Mouse (Mus musculus): Measurements from ENCODE around the gene Sipa1l1. TPM values are rescaled to one million over a fixed set of nuclear protein-coding genes. Genes with fewer than 3 reads are reported as not detected.
A peak's percentile ranks its signal among the peaks of the same experiment; 100 is the strongest.

The Sipa1l1 gene
- polyA plus RNA-seq, 1 experiment = 34.0 TPM

DNA sequence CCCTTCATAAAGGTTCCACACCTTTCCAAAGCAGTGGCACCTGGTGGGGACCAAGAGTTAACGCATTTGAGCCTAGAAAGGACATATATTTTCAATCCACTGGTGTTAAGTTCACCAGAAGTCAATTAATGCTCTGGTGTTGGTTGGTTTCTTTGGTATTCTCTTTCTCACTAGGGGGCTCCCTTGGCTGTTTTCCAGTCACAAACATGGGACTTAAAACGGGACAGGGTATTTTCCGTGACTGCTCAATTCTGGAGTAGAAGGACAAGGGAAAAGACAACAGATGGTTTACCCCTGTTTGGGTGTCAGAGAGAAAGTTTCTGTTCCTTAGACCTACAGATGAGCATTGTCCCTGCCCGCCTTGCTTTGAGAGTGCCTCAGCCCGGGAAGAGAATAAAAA is 105.5 kb downstream of the Sipa1l1 start:
- TF ChIP-seq CTCF (conservative IDR thresholded peaks at IDR 0.05; ENCODE audit: insufficient read depth, insufficient read length, low read depth, low read length) (no peak), POLR2A (IDR thresholded peaks at IDR 0.05; ENCODE audit: low read depth, low read length) (no peak)
- no peak overlapping the region for H3K4me3 ChIP-seq (ENCODE audit: insufficient read depth, low read depth, low read length)
- H3K27me3 ChIP-seq (replicated peaks; ENCODE audit: control insufficient read depth, insufficient read depth, low read length) = no peaks in the 10 kb centered on the region
- 86% methylated on average over 5 of the region's 5 CpGs for WGBS
- DNase-seq = no peak
- peaks cover 8% of the 10 kb centered on the region; the same call in 1 of the 2 replicates for H3K4me1 ChIP-seq (ENCODE audit: control insufficient read depth, insufficient read depth, low read length)
- H3K27ac ChIP-seq (ENCODE audit: insufficient read depth, low read depth, low read length) = no peak overlapping the region
- no peaks in the 10 kb centered on the region for H3K36me3 ChIP-seq (ENCODE audit: control insufficient read depth, insufficient read depth, low read length)

DNA sequence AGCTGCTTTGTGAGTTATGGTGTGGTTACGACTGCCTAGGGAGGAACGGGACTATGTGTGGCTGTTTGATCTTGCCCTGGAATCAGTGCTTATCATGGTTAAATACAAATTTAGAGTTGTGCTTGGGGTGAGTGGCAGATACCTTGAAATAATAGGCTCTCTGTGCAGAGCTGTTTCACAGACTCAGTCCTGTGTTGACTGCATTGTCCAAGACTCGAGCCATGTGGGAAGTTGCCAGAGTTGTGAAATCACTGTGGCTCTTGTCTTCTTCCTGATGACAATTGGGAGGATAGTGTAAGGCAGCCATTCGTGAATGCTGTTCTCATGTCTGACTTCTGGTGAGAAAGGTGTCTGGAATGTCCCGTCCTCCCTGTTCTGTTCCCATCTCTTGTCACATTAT is 106.6 kb downstream of the Sipa1l1 start:
- H3K4me1 ChIP-seq (ENCODE audit: control insufficient read depth, insufficient read depth, low read length) = peaks cover 8% of the 10 kb centered on the region; the same call in 1 of the 2 replicates
- H3K4me3 ChIP-seq (ENCODE audit: insufficient read depth, low read depth, low read length) = no peak overlapping the region
- 67% methylated on average over 5 of the region's 5 CpGs for WGBS
- TF ChIP-seq CTCF (conservative IDR thresholded peaks at IDR 0.05; ENCODE audit: insufficient read depth, insufficient read length, low read depth, low read length) (no peak), POLR2A (IDR thresholded peaks at IDR 0.05; ENCODE audit: low read depth, low read length) (no peak)
- no peak overlapping the region for H3K27ac ChIP-seq (ENCODE audit: insufficient read depth, low read depth, low read length)
- DNase-seq = no peak
- no peaks in the 10 kb centered on the region for H3K27me3 ChIP-seq (replicated peaks; ENCODE audit: control insufficient read depth, insufficient read depth, low read length)
- no peaks in the 10 kb centered on the region for H3K36me3 ChIP-seq (ENCODE audit: control insufficient read depth, insufficient read depth, low read length)

DNA sequence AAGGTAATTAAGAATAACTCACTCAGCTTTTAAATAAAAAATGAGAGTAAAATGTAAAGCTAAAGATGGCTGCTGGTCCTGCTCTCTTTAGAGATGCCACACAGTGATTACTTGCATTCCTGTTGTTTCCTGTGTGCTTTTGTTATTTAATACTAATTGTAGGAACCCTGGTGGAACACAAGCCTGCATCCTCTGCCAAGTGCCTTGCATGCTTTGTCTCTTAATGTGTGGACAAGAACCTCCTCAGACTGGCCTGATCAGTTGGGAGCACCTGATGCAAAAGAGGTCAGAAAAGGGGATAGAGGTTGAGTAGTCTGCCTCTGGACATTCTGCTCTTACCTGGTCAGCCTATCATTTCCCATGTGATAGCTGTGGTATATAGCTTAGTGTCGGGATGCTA is 107.5 kb downstream of the Sipa1l1 start:
- no peak for TF ChIP-seq CTCF (conservative IDR thresholded peaks at IDR 0.05; ENCODE audit: insufficient read depth, insufficient read length, low read depth, low read length)
- no peak for TF ChIP-seq POLR2A (IDR thresholded peaks at IDR 0.05; ENCODE audit: low read depth, low read length)
- H3K4me3 ChIP-seq (ENCODE audit: insufficient read depth, low read depth, low read length) = no peak overlapping the region
- no peak for DNase-seq
- H3K4me1 ChIP-seq (ENCODE audit: control insufficient read depth, insufficient read depth, low read length) = peaks cover 8% of the 10 kb centered on the region; the same call in 1 of the 2 replicates
- no peak overlapping the region for H3K27ac ChIP-seq (ENCODE audit: insufficient read depth, low read depth, low read length)
- H3K27me3 ChIP-seq (replicated peaks; ENCODE audit: control insufficient read depth, insufficient read depth, low read length) = no peaks in the 10 kb centered on the region
- 89% methylated on average over 1 of the region's 1 CpGs for WGBS
- H3K36me3 ChIP-seq (ENCODE audit: control insufficient read depth, insufficient read depth, low read length) = no peaks in the 10 kb centered on the region

DNA sequence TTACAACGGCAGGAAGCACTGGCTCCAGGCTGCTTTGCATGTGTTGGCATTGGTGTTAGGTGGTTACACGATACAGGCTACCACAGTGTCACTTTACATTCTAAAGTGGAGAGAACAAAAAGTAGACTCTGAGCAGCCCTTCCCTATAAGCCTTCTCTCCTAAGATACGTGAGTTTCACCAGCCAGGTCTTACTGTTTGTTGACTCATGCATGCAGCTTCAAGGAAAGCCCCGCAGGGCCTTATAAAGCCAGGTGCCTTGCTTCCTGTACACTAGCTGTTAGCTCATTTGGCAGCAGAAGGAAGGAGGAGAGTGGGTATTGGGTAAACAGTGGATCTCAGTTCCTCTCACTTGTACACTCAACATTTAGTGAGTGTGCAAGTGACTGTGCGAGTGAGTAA is 115.5 kb downstream of the Sipa1l1 start:
- WGBS = 63% methylated on average over 5 of the region's 5 CpGs
- no peaks in the 10 kb centered on the region for H3K27me3 ChIP-seq (replicated peaks; ENCODE audit: control insufficient read depth, insufficient read depth, low read length)
- DNase-seq = no peak
- peaks cover 17% of the 10 kb centered on the region for H3K4me1 ChIP-seq (ENCODE audit: control insufficient read depth, insufficient read depth, low read length)
- H3K4me3 ChIP-seq (ENCODE audit: insufficient read depth, low read depth, low read length) = no peak overlapping the region
- TF ChIP-seq POLR2A (IDR thresholded peaks at IDR 0.05; ENCODE audit: low read depth, low read length) = no peak
- TF ChIP-seq CTCF (conservative IDR thresholded peaks at IDR 0.05; ENCODE audit: insufficient read depth, insufficient read length, low read depth, low read length) = no peak
- H3K27ac ChIP-seq (ENCODE audit: insufficient read depth, low read depth, low read length) = no peak overlapping the region
- H3K36me3 ChIP-seq (ENCODE audit: control insufficient read depth, insufficient read depth, low read length) = no peaks in the 10 kb centered on the region

DNA sequence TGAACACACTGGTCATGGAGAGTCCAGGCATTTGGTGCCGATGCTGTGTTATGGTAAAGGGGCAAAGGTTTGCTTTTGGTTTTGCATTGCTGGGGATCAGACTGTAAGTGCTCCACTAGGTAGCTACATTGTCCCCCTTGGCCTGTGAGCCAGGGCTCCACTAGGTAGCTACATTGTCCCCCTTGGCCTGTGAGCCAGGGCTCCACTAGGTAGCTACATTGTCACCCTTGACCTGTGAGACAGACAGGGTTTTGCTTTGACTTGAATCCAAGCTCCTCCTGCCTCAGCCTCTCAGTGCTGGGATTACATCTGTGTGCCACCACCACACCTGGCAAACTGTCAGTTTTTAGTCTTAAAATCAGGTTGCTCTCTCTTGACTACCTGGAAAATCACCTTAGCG is 115.9 kb downstream of the Sipa1l1 start:
- WGBS = 70% methylated on average over 2 of the region's 2 CpGs
- H3K36me3 ChIP-seq (ENCODE audit: control insufficient read depth, insufficient read depth, low read length) = no peaks in the 10 kb centered on the region
- TF ChIP-seq POLR2A (IDR thresholded peaks at IDR 0.05; ENCODE audit: low read depth, low read length) = no peak
- TF ChIP-seq CTCF (conservative IDR thresholded peaks at IDR 0.05; ENCODE audit: insufficient read depth, insufficient read length, low read depth, low read length) = no peak
- peaks cover 17% of the 10 kb centered on the region for H3K4me1 ChIP-seq (ENCODE audit: control insufficient read depth, insufficient read depth, low read length)
- H3K27me3 ChIP-seq (replicated peaks; ENCODE audit: control insufficient read depth, insufficient read depth, low read length) = no peaks in the 10 kb centered on the region
- H3K27ac ChIP-seq (ENCODE audit: insufficient read depth, low read depth, low read length) = no peak overlapping the region
- H3K4me3 ChIP-seq (ENCODE audit: insufficient read depth, low read depth, low read length) = no peak overlapping the region
- peak; percentile 60 for DNase-seq

DNA sequence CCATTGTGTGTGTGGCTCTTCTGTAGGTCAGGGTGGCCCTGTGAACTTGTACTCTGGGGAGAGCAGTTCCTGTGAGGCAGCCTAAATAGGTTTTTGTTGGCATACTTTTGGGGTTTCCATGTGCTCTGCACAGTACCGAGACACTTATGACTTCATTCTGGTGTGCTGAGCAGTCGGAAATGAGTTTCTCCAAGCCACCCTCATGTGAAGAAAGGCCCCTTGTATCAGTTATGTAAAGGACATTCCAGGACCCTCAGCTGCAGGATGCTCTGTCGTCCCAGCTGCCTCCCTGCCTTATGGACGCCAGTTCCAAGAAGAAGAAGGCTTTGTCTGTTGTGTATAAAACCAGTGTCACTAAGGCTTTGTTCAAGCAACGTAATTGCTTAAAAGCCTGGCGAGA is 116.9 kb downstream of the Sipa1l1 start:
- Histone ChIP-seq H3K27ac (ENCODE audit: insufficient read depth, low read depth, low read length) (no peak overlapping the region), H3K27me3 (replicated peaks; ENCODE audit: control insufficient read depth, insufficient read depth, low read length) (no peaks in the 10 kb centered on the region), H3K36me3 (ENCODE audit: control insufficient read depth, insufficient read depth, low read length) (no peaks in the 10 kb centered on the region), H3K4me3 (ENCODE audit: insufficient read depth, low read depth, low read length) (no peak overlapping the region), H3K4me1 (ENCODE audit: control insufficient read depth, insufficient read depth, low read length) (peaks cover 17% of the 10 kb centered on the region)
- WGBS = 80% methylated on average over 6 of the region's 6 CpGs
- TF ChIP-seq CTCF (conservative IDR thresholded peaks at IDR 0.05; ENCODE audit: insufficient read depth, insufficient read length, low read depth, low read length) (no peak), POLR2A (IDR thresholded peaks at IDR 0.05; ENCODE audit: low read depth, low read length) (no peak)
- DNase-seq = no peak

DNA sequence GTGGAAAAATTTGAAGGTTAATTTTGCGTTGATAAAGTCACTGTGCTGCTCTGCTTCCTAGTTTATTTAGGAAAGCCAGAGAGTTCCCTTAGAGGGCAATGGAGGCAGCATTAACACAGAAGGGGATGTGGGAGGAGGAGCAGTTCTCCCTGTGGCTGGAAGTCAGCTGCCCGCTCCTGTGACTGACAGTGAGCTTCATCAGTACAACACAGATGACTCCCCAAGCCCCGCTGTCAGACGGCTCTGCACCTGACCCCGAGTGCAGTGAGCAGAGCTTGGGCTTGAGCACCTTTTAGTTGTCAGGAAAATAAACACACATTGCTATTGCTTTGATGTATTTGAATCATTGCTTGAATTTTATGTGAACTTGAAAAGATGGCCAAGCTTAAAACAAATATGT is 117.7 kb downstream of the Sipa1l1 start:
- 51% methylated on average over 5 of the region's 5 CpGs for WGBS
- Histone ChIP-seq H3K4me1 (ENCODE audit: control insufficient read depth, insufficient read depth, low read length) (peaks cover 17% of the 10 kb centered on the region), H3K36me3 (ENCODE audit: control insufficient read depth, insufficient read depth, low read length) (no peaks in the 10 kb centered on the region), H3K27me3 (replicated peaks; ENCODE audit: control insufficient read depth, insufficient read depth, low read length) (no peaks in the 10 kb centered on the region), H3K27ac (ENCODE audit: insufficient read depth, low read depth, low read length) (no peak overlapping the region), H3K4me3 (ENCODE audit: insufficient read depth, low read depth, low read length) (no peak overlapping the region)
- TF ChIP-seq POLR2A (IDR thresholded peaks at IDR 0.05; ENCODE audit: low read depth, low read length) (no peak), CTCF (conservative IDR thresholded peaks at IDR 0.05; ENCODE audit: insufficient read depth, insufficient read length, low read depth, low read length) (no peak)
- DNase-seq = no peak

Measured in kidney, adult 2 months (tissue).